Mouse (Mus musculus) gastrocnemius, postnatal 36 days (tissue): Measurements from ENCODE around the gene Plekhg2. TPM values are rescaled to one million over a fixed set of nuclear protein-coding genes. Genes with fewer than 3 reads are reported as not detected.

ENCODE experiments used
- DNase-seq, 2 experiments: peaks; one replicate each; pipeline ENCODE4 v3.0.0; 2022
- intact Hi-C: fragments of 180-260 bp; cut with DNase I; formaldehyde crosslinking; loops from one replicate; pipeline ENCODE4 v1.15.1; 2025
- total RNA-seq, 2 experiments: library from RNA; stranded (reverse); gene quantifications; 2 replicates each; pipeline ENCODE4 v1.2.3; 2021

The Plekhg2 gene
- total RNA-seq, 2 experiments from 2014 or later: 4.7 to 7.8 TPM

DNA sequence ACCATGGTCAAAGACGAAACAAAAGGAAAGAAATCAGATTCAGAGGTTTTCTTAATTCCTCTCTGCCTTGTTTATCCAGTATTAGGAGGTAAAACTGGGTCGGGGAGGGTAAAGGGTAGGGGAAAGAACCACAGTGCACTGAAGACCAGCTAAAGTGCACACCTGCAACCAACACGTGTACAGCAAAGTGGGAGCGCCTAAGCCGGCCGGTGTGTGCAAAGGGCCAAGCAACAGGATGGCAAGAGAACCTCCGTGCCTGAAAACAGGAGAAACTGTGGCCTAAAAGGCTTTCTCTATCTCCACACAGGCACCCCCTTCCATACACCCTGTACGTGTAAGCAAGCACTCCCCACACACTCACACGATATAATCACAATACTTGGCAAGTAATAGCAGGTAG lies 12.8 kb upstream of the Plekhg2 start:
- intact Hi-C loops: no loop called here
- no peak for DNase-seq

DNA sequence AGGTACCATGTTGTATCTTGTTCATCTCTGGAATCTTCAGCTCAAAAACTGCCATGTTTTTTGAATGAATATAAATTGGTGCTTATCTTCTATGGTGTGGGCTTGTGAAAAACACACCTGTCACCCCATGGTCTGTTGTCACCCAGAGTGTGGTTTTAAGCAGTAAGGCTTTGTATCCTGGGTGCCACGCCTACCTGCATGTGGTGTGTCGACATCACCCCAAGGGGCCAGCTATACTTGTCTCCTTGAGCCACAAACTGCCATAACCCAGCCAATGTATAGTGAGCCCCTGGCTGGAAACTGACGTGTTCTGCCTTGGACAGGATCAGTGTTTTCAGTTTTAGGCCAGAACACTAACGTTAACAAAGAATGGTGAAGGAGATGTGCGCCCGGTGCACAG lies 11.8 kb upstream of the Plekhg2 start:
- no peak for DNase-seq
- intact Hi-C loops: no loop called here

DNA sequence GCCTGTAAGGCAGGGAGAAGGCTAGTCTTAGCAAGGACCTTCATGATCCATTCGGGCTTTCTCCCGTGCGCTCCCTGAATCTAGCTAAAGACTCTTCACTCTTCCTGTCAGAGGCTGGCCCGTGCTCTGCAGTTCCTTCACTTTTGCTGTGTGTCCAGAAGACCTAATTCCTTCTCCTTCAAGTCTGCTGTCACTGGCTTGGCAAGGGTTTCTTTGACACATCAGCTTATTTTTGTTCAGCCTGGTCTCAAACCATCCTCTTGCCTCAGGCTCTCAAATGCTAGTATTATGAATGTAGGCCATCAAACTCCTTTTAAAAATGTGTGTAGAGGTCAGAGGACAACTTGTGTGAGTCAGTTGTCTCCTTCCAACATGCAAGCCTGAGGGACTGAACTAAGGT lies 11.2 kb upstream of the Plekhg2 start:
- DNase-seq: no peak
- intact Hi-C loops: no loop called here

DNA sequence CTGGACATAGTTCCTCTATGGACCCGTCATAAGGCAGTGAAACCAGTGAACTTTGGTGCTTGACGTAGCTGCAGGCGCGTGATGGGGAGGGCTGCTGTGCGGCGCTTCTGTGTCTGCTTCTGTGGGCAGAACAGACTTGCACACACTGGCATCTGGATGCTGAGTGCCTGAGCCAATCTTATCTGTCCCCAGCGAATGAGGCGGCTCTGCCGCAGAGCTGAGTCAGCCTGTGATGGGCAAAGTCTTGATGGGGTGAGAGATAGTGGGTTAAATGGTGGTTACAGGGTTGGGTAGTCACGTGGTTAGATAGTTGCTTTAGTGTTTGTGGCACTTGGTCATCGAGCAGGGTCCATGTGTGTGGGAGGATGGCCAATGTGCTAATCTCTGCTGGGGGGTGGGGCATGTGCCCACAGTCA lies 10.6 kb upstream of the Plekhg2 start:
- intact Hi-C loops: no loop called here
- DNase-seq: peak in 1 of 2 experiments; percentile 26

DNA sequence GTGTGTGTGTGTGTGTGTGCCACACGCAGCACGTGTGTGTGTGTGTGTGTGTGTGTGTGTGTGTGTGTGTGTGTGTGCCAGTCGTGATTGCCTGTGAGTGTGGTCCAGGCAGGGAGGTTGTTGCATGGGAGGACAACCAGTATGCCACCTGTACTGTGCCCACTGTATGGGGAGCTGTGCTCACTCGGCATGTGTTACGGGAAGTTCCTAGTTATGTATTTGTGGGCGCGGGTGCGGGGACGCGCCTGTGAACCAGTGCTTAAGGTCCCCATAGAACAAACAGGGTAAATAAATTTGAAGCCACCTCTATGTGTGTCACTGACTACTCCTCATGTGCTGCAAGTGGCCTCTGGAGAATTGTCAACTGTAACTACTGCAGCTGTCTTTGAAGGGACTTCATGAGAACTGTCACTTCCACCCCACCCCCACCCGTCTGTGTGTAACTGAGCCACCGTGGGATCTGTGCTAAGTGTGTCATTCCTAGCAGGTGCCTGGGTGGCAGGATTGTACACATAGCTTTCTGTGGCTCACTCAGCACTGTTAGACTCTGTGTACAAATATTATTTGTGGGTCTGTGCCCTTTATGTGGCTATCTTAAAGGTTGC lies 10.1 kb upstream of the Plekhg2 start:
- no peak for DNase-seq
- intact Hi-C loops: no loop called here

DNA sequence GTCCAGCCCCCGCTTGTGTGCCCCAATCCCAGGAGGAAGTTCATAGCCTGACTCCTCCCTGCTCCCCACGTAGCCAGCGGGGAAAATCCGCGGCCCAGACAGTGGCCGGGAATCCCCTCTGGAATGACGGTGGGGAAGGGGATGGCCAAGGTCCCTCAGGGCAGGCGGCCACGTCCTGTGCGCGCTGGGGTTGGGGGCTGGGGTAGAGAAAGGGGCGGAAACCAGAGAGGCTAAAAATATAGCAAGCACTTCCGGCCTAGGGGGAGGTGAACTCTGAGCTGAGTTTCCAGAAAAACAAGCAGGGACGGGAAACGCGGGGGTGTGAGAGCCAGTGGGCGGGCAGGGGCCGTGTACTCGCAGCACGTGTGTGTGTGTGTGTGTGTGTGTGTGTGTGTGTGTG lies 9.5 kb upstream of the Plekhg2 start:
- intact Hi-C loops: no loop called here
- DNase-seq: peak; percentile 76 to 78

DNA sequence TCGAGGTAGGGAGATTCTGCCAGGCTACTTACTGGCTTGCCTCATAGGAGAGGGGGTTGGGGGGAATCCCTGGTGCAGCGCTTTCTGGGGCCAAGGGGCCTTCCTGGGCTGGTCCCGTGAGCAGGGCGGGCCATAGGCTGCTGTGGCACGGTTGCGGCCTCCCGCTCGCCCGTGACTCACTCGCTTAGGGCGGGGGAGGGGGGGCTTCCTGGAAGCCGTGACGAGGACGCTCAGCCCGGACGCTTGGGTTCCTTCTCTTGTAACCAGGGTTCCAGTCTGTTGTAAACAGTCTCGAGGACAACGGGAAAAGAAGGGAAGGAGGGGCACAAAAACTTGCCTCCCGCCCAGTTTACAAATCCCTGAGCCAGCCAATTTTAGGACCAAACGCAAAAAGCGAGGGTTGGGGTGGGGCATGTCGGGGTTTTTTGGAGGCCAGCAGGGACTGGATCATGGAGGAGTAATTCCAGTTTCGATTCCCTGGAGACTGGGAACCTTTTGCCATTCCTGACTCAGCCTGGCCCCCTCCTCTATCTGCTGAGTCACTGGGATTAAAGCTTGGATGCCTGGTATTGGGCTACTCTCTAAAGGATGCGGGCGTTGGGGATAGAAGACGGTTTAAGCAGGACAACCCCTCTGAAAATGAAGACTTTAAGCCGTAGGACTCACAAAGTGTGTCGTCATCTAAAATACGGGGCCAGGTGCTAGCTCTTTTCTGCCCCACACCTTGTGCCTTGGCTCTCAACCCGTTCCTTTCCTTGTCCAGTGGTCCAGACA lies 8.8 kb upstream of the Plekhg2 start:
- intact Hi-C loops: no loop called here
- DNase-seq: peak; percentile 72 to 81

DNA sequence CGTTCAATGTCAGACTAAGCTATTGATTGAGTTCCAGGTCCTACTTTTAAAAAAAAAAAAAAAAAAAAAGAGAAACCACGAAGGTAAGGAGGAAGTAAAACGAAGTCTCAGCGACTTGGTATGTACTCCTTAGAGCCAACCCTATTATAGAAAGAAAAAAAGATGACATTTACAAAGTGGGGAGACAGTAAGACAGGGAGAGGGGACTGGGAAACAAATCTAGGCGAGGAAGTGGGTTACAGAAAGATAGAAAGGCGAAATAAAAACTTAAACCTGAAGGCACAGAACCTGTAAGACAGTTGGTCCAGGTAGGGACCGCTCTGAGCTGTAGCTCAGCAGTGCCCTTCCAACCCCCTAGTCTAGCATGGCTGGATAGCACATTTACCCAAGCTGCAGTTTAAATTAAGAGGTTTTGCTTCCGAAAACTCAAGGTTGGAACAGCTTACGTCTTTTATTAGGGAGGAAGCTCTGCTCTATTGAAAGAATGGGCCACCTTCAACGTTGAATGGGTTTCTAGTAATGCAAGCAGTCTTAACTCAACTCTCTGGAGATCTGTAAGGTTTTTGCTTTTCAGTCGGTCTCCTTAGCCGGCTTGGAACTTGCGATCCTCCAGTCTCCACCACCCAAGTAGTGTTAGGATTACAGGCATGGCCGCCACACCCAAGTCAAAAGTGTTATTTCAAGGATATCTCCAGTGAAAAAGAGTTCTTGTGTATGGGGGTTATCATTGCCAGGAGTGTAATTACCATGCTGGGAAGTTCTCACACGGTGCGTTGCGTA lies 8.0 kb upstream of the Plekhg2 start, which contains the start of gene Zfp36:
Gene Zfp36, minus strand, starts transcription at position 17 of the 780 bp plus-strand sequence.
- intact Hi-C loops: no loop called here

DNA sequence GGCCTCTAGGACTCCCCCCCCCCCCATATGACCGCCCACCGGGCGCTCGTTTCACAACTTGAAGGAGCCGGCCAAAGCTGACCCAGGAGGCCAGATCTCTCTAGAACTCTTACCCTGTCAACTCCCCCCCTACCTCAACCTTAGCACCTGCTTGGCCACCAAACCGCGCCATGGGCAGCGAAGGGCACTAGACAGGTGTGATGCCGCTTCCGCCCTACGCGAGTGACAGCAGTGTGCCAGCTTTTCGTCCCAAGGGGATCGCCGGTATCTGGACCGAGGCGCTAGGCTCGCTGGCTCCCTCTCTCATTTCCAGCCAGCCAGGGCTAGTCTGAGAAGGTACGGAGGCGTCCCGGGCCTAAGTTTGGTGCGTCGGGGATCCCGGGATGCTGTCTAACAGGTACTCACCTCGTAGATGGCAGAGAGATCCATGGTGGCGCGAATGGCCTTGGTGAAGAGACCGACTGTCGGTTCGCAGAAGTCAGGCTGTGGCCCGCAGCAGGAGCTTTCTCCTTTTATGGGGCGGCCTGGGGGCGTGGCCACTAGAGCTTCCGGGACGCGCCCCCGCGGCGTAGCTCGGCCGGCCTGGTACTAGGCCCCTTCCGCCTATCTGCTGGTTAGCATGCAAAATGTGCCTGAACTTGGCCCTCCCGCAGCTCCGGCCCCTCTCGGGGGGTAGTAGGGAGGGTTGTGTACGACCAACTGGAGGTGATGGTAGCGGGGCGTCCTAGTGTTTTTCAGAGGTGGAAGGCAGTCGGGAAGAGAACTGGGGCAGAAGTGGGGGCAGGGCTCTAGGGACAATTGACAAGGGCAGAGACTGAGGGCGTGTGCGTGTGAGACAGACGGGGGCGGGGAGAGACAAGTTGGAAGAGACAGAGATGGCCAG lies 6.6 kb upstream of the Plekhg2 start:
- peak; percentile 96 for DNase-seq
- intact Hi-C loops: no loop called here

More for the DNA sequence above, 8.0 kb upstream of the Plekhg2 start, which contains the start of gene Zfp36:
- DNase-seq: no peak

DNA sequence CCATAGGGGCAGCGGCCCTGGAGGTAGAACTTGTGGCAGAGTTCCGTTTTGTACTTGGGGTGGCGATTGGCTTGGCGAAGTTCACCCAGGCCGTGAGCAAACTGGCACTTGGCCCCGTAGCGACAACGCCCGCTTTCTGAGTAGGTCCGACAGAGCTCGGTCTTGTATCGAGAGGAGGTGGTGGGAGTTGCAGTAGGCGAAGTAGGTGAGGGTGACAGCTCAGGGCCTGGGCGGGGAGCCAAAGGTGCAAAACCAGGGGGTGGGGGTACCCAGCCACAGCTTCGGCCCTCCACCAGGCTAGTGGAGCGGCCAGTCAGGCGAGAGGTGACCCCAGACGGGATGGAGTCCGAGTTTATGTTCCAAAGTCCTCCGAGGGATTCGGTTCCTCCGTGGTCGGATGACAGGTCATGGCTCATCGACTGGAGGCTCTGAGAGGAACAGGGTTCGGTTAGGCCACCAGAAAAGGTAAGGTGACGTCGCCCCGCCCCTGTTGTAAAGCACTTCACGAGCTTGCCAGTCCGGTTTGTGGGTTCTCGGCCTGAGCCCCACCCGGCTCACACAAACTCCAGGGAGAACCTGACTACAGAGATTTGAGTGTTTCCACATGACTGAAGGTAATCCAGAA lies 5.8 kb upstream of the Plekhg2 start:
- intact Hi-C loops: no loop called here
- peak; percentile 58 to 67 for DNase-seq

DNA sequence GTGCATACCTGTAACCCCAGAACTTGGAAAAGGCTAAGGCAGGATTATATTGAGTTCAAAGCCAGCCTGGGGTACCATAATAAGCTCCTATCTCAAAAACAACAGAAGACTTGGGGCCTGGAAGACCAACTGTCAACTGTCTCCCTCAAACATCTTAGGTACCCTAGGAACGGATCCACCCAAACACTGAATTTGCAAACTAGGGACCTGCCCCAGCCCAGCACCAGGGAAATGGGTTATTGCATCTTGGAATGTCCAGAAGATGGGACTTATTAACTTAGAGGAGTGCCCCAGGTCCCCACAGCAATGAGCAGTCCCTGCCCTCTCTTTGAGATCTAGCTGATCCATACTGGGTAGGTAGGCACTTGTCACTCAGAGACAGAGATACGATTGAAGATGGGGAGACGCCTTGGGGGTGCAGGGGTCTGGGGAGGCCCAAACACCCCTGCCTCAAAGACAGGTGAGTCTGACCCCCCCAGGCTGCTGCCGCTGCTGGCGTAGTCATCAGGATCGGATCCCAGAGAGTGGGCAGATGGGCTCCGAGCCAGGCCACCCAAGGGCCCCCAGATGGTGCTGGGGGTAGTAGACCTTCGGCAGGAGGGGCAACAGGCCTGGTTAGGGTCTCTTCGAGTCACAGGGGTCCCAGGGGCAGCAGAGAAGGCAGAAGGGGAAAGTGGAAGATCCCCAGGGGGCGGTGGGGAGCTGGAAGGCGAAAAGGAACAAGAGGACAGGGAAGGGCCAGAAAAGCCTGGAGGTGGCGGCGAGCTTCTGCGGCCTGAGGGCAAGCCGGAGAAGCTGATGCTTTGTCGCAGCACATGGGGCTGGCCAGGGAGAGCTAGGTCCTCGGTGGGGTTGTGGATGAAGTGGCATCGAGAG lies 5.0 kb upstream of the Plekhg2 start:
- peak in 1 of 2 experiments; percentile 53 for DNase-seq
- intact Hi-C loops: no loop called here

DNA sequence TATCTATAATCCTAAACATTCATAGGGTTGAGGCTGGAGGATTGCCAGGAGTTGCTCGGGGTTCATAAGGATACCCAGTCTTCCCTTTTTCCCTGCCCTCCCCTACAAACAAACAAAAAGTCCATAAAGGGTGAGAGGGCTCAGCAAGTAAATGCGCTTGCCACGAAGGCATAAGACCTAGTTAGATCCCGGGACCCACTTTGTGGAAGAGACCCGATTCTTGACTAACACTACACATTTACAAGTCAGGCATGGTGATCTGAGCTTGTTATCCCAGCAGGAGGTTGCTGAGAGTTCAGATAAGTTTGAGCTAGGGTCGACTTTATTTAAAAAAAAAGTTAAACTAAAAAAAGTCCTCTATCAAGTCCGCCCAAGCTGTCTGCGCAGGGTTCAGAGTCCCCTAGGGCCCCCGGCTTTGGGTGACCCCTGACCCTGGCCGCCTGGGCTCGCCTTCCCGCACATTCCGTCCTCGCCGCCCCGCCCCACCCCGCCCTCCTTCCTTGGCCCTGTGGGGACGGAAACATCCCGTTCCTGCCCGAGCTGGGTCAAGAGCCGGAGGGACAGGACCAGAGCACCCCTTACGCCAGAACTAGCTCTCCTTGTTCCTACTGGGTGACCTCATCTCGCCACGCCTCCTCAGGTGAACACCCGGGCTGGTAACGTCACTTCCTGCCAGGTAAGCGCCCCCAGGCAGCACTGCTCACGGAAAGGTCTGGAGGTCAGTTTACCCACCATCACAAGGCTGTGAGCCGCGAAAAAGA lies 3.8 kb upstream of the Plekhg2 start:
- intact Hi-C loops: no loop called here
- DNase-seq: peak; percentile 72 to 87

DNA sequence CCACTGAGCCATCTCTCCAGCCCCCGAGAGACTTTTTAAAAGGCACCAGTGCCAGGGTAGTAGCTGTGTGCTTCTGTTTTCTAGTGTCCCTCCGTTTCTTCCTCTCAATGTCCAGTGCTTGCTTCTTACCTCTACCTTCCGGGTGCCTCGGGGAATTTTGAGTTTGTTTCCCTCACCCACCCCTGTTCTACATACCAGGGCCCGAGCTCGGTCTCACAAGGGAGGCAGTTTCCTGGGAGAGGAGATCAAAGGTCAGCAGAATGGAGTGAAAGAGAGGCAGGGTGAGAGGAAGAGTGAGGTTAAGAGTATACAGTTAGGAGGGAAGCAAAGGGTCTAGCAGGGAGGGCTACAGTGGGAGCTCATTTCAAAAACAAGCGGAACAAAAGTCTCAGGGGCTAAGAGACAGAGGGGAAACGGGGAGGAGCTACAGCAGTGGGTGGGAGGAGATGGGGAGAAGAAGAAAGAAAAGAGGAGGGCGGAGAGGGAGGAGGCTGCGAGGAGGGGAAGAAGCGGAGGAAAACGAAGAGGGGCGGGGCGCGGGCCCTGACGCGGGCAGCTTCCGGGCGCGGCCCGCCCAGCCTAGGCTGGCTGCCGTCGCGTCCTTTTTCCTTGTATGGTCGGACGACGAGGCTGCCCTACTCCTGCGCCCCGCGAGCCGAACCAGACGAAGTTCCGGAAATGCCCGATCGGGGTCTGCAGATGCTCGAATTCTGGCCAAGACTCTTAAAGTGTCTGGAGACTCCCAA lies 3.0 kb upstream of the Plekhg2 start:
- intact Hi-C loops: no loop called here
- DNase-seq: peak; percentile 84 to 91

DNA sequence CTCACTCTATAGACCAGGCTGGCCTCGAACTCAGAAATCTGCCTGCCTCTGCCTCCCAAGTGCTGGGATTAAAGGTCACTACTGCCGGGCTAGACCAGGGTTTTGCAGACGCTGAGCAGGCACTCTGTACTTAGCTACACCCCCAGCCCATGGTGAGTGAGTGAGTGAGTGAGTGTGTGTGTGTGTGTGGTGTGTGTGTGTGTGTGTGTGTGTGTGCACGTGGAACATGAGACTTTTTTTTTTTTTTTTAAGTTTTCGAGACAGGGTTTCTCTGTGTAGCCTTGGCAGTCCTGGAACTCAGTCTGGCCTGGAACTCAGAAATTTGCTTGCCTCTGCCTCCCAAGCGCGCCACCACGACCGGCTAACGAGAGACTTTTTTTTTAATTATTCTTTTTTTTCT lies 2.2 kb upstream of the Plekhg2 start:
- intact Hi-C loops: no loop called here
- no peak for DNase-seq

DNA sequence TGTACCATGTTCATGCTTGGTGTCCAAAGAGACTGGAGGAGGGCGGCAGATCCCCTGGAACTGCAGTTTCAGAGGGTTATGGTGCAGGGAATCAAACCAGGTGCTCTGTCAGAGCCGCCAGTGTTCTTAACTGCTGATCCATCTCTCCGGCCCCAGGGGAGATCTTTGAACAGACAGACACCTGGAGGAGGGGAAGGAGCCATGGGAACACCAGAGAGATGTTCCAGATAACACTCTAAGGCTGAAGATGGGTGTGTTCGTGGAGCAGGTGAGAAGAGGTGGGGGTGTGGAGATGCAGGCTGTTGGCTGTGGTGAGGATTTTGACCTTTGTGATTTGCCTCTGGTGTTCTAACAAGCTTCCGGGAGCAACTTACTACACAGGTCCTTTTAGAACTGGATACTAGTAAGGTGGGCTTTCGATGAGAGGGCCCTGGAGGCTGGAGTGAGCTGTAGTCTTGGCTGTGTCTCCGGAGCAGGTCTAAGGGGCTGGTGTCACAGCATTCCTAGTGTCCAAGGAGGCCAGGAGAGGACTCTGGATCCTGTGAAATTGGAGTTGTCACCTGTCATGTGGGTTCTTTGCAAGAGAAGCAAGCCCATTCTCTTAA lies 1.6 kb upstream of the Plekhg2 start:
- intact Hi-C loops: loop anchor here (1.0 kb wide), 1 partner anchor 12 kb away; no protein-coding TSS in a partner anchor
- DNase-seq: no peak

DNA sequence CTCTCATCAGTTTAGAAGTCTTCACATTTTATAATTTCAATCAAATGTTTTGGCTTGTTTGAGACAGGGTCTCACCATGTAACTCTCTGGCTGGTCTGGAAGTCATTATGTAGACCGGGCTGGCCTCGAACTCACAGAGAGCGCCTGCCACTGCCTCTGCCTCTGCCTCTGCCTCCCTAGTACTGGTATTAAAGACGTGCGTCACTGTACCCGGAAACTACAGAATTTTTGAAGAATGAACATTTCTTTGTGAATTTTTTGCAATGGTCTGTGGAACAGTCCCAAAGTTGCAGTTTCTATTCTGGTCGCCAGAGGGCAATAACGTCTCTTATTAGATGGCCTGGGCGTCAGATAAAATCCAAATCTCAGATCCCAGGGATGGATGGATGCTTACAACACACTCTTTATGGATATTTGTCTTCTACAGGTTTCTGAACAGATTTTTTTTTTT lies 757 bp upstream of the Plekhg2 start:
- intact Hi-C loops: loop anchor here (1.0 kb wide), 1 partner anchor 13 kb away; no protein-coding TSS in a partner anchor
- DNase-seq: peak in 1 of 2 experiments; percentile 72

DNA sequence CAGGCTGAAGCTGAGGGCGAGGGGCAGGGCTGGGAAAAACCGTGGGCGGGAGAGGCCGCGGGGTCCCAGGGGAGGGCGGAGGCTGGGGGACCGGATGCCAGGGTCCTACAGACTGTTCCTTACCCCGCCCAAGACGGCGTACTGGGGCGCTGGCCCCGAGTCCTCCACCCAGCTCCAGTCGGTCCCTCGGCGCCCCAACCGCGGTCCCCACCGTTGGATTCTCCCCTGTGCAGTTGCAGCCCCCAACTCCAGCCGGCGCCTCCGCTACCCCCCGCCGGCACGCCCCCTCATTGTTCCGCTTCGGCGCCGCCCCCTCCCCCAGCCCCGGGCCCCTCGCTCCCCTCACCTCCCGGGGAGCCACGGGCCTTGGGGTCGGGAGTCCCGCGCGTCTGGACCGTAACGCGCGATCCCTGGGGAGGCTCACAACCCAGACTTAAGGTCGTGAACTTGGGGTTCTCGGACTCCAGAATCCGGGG lies 847 bp downstream of the Plekhg2 start:
- peak in 1 of 2 experiments; percentile 74 for DNase-seq
- intact Hi-C loops: no loop called here
